Mouse (Mus musculus): Measurements from ENCODE around the gene Fgfr2. TPM values are rescaled to one million over a fixed set of nuclear protein-coding genes. Genes with fewer than 3 reads are reported as not detected.

The Fgfr2 gene
- total RNA-seq, 2 experiments from 2014 or later: 47.6 to 49.5 TPM

DNA sequence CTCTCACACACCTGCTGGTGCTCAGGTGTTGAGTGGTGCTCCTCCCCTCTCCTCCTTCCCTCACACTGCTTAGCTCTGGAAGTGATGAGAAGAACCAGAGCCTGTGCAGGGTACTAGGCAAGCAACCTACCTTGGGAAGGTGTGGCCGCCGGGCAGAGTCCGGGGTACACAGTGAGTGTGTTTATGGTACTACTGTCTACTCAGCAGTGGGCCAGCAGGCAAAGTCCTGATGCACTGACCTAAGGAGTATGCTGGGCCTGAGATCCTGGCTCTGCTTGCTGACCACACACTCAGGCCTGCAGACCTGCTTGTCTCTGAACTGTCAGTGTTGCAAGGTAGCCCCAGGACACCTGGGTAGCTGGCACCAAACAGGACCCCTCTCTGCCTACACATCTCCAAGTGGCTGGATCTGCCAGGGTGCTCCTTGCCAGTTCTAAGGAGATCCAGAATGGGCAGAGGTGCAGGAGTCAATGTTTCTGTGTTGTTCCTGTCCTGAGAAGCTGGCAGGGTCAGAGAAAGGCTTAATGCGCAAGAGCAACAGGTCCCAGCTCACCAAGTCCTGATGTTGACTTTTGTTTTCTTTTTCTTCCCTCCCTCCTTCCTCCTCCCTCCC lies 2488.8 kb downstream of the Fgfr2 start:
- Histone ChIP-seq H3K27ac (no peak overlapping the region), H3K4me3 (no peak overlapping the region)
- TF ChIP-seq CTCF (conservative IDR thresholded peaks at IDR 0.05): no peak
- no peak for DNase-seq (ENCODE audit: low spot score in 2 of 2)

DNA sequence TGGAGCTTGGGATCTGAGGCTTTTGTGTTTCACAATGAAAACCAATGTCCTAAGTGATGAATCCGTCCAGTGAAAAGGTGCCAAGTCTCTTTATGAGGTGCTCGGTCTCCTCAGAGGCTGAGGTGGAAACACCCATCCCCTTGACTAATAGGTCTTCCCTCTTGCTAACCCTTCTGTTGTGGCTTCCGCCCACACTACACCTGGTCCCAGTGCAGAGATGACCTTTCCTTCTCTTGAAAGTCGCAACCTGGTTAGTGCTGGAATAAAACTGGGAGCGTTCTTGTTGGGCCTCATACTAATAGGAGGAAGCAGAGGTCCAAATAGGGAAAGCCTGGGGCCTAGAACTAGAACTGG lies 2490.8 kb downstream of the Fgfr2 start:
- no peak overlapping the region for H3K4me3 ChIP-seq
- no peak for TF ChIP-seq CTCF (conservative IDR thresholded peaks at IDR 0.05)
- DNase-seq (ENCODE audit: low spot score in 2 of 2): no peak
- H3K27ac ChIP-seq: no peak overlapping the region

DNA sequence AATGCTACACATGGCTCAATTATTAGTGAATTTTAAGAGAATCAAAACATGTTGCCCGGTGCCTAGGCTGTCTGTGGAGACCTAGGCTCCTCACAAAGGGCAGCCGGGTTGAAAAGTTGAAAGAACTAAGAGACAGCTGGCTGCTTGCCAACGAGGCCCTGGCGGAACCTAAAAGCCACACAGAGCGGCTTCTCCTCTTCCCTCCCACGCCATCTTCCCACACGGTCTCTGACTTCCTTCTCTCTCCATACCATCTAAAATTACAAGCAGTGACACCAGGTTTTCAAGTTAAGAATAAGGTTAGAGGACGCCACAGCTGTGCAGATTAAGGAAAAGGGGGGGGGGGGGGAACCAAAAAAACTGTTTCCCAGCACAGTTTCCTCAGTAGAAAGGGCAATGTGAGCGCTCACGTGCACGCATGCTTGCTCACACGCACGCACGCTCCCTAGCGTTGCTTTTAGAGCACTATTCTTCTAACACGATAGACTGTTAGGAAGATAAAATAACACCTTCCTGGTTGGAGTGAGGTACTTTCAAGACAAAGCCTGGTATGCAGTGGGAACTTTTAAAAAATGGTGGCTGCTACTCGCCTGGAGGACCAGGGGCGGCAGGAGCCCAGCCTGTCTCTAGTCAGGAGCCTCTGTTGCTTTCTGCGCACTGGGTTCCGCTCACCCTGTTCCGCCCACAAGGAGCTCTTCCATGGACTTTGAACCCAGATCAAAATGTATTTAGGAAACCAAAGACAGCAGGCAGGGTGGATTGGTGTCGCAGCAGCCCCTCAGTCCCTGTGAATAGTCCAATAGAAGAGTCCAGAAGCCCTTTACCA lies 2491.4 kb downstream of the Fgfr2 start:
- Histone ChIP-seq H3K27ac (no peak overlapping the region), H3K4me3 (no peak overlapping the region)
- DNase-seq (ENCODE audit: low spot score in 2 of 2): no peak
- TF ChIP-seq CTCF (conservative IDR thresholded peaks at IDR 0.05): no peak

DNA sequence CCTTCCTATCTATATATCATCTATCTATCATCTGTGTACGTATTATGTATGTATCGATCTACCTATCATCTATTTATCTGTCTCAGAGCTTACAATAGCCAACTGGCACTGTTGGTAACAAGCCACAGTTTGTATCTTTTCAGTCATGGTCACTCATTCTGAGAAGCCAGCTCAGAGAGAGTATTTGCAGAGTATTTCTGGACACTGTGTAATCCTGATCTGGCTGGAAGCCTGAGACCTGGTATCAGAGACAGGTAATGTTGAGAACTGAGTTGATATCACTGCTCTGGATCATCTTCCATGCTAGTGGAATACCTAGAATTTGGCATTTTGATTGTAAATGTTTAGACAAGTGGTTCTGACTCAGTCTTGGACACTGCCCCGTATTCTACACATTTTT lies 2492.2 kb downstream of the Fgfr2 start:
- no peak for DNase-seq (ENCODE audit: low spot score in 2 of 2)
- no peak overlapping the region for H3K27ac ChIP-seq
- no peak overlapping the region for H3K4me3 ChIP-seq
- TF ChIP-seq CTCF (conservative IDR thresholded peaks at IDR 0.05): no peak

DNA sequence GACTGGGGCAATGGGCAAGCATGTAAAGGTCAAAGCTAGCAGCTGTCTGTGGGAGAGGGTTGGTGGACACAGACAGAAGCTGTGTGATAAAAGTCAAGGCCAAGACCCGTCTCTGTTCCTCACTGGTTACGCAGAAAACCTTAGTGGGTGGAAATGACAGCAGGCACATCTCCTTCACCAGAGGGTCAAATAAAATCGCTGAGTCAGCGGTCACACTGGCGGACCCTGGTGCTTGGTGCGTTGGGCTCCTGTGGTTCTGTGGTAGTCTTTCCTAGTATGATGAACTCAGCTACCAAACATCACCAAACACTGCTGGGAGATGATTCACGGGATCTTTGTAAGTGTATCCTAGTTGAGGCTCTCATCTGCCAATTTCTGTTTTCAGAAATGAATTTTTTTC lies 2493.2 kb downstream of the Fgfr2 start:
- H3K4me3 ChIP-seq: no peak overlapping the region
- no peak for DNase-seq (ENCODE audit: low spot score in 2 of 2)
- TF ChIP-seq CTCF (conservative IDR thresholded peaks at IDR 0.05): no peak
- H3K27ac ChIP-seq: no peak overlapping the region

DNA sequence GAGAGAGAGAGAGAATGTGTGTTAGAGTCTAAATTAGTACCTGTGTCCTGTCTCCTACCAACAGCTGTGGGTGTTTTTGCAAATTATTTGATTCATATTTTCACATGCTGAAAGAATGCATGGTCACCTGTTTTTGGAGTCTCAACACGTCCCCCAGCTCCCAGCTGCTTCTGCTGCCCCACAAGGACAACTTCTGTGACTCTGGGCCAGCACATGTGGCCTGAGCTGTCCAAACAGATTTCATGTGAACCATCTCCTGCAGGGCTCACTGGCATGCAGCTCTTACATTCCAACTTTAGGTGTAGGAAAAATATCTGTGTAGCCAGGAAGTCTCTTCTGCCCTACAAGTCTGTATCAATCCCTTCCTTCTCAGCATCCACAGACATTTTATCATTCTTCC lies 2494.5 kb downstream of the Fgfr2 start:
- DNase-seq (ENCODE audit: low spot score in 2 of 2): no peak
- H3K27ac ChIP-seq: no peak overlapping the region
- no peak overlapping the region for H3K4me3 ChIP-seq
- no peak for TF ChIP-seq CTCF (conservative IDR thresholded peaks at IDR 0.05)

DNA sequence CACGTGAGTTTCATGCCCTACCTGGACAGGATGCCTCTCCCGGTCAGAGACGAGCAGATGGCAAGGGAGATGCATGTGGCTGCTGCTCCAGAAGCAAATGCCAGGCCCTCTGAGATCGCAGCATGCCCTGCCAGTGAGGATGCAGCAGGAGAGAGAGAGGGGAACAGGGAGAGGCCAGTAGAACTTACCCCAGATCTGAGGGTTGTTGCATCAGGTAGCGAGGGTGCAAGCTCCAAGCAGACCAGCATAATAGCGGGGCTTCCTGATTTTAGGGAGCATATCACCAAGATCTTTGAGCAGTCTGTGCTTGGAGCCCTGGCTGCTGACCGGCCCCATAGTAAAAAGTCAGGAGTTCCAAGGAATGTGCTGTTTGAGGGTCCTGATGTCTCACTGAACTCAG lies 2497.8 kb downstream of the Fgfr2 start:
- no peak for TF ChIP-seq CTCF (conservative IDR thresholded peaks at IDR 0.05)
- H3K27ac ChIP-seq: no peak overlapping the region
- H3K4me3 ChIP-seq: no peak overlapping the region
- DNase-seq (ENCODE audit: low spot score in 2 of 2): no peak

DNA sequence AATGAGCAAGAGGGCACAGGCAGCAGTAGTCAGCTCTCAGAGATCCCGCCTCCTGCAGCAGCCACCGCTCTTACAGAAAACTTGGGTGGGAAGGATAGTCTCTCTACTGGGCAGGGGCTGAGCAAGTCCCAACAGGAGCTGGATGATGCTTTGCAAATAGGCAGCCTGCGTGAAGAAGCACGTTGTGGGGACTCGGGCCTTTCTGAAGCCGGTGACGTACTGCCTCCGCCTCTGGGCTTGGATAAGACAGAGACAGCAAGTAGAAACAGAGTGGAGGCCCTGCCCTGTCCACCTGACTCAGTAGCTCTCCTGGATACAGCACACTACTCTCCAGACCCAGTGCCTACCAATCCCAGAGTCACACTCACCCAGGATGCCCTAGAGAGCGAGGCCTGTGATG lies 2498.9 kb downstream of the Fgfr2 start:
- no peak for TF ChIP-seq CTCF (conservative IDR thresholded peaks at IDR 0.05)
- H3K27ac ChIP-seq: no peak overlapping the region
- no peak for DNase-seq (ENCODE audit: low spot score in 2 of 2)
- H3K4me3 ChIP-seq: no peak overlapping the region

DNA sequence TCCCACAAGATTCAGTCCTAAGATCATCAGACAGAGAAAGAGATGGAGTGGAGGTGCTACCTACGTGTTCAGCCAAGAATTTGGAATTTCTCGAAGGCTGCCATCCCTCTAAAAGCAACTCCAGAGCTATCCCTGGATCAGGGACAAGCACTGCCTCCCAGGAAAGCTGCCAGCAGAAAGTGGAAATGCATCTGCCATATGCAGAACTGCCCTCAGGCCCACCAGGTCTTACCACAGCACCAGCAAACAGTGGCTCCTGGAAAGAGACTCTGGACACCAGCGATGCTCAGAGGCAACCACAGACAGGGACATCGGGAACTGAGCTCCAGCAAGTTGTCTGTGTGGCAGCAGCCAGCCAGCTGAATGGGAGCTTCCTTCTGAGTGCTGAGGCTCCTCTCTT lies 2500.8 kb downstream of the Fgfr2 start:
- Histone ChIP-seq H3K27ac (no peak overlapping the region), H3K4me3 (no peak overlapping the region)
- TF ChIP-seq CTCF (conservative IDR thresholded peaks at IDR 0.05): no peak
- no peak for DNase-seq (ENCODE audit: low spot score in 2 of 2)

DNA sequence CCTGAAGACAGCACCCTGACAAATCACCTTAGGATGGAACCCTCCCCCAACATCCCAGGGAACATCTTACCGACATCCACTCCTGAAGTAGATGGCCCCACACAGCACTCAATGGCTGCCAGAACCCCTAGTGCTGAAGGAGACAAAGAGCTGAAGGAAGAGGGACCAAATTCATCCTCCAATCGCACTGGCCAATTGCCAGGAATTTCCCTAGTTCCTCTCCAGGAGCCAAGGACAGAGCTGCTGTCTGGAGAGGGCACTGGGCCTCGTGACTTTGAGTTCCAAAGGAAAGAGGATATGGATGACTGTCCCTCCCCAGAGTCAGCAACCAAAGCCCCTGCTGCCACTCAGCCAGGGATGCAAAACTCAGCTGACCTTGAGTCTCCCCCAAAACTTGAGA lies 2501.2 kb downstream of the Fgfr2 start:
- Histone ChIP-seq H3K27ac (no peak overlapping the region), H3K4me3 (no peak overlapping the region)
- TF ChIP-seq CTCF (conservative IDR thresholded peaks at IDR 0.05): no peak
- no peak for DNase-seq (ENCODE audit: low spot score in 2 of 2)

DNA sequence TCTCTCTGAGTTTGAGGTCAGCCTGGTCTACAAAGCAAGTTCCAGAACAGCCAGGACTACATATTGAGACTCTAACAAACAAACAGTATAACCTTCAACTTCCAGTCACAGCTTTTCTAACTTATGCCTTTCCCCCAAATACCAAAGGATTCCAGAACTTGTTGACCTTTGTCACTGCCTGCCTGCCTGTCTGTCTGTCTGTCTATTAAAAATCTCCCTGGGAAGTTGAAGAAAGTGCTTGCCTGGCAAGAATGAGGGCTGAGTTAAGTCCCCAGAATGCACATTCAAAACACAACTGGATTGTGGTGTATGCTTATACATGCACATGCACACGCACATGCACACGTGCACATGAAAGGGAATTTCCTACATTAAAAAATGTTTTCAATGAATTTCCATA lies 2502.1 kb downstream of the Fgfr2 start:
- no peak for TF ChIP-seq CTCF (conservative IDR thresholded peaks at IDR 0.05)
- Histone ChIP-seq H3K27ac (no peak overlapping the region), H3K4me3 (no peak overlapping the region)
- DNase-seq (ENCODE audit: low spot score in 2 of 2): no peak

DNA sequence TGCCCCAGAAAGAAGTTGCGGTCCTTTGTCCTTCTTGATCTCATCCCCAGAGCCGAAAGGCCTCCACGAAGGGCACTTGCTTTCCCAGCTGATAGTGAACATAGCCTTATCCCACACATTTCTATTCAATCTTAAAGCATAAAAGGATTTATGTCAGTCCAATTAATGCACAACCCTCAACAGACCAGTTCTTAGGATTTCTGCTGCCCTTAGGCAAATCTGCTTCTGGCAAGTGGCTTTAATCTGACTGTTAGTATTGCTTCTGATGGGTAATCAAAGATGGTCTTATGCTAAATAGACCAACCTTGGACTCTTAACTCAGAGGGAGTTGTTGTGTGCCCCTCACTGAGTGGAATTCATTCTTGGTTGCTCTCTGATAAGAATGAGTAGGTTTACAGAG lies 2505.6 kb downstream of the Fgfr2 start:
- DNase-seq (ENCODE audit: low spot score in 2 of 2): no peak
- H3K4me3 ChIP-seq: no peak overlapping the region
- TF ChIP-seq CTCF (conservative IDR thresholded peaks at IDR 0.05): no peak
- H3K27ac ChIP-seq: no peak overlapping the region

DNA sequence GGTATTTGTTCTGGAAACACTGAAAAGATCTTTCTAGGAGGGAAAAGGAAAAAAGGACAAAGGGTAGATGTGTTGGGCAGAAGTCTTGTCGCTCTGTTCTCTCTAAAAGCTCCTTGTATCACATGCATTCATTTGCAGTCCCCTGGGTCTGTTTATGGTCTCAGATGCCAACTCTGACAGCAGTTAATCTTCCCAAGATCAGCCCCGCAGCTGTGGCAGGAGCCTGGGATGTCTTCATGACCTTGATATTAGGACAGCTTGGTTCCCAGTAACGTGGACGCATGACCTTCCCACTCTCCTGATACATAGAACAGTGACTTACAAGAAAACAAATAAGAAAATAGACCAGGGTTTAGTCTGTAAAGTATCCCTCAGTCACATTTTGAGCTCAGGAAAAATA lies 2509.2 kb downstream of the Fgfr2 start:
- TF ChIP-seq CTCF (conservative IDR thresholded peaks at IDR 0.05): no peak
- Histone ChIP-seq H3K27ac (no peak overlapping the region), H3K4me3 (no peak overlapping the region)
- DNase-seq (ENCODE audit: low spot score in 2 of 2): no peak

DNA sequence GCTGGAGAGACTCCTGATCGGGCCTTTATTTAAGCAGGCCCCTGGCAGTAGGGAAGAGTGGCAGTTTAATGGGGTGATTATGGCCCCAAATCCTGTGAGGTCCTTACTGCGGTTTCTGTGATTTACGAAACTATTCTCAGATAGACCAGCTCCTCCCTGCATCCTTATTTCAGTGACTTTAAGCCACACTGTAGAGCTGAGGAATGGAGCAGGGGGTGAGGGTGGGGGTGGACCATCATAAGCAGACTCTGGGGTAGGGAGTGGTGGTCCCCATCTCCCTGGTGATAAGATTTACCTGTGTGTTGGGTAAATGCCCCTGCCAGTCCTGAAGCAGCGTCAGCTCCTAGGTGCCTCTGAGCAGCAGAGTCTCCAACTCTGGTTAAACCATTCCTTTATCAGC lies 2516.2 kb downstream of the Fgfr2 start:
- DNase-seq (ENCODE audit: low spot score in 2 of 2): no peak
- no peak overlapping the region for H3K27ac ChIP-seq
- TF ChIP-seq CTCF (conservative IDR thresholded peaks at IDR 0.05): no peak
- H3K4me3 ChIP-seq: no peak overlapping the region
